Mouse (Mus musculus) right cerebral cortex, adult 18-20 months (tissue): ENCODE measurements at regions not wholly inside any gene's neighbourhood (a gene's known extent, or its start where the extent isn't known, plus 50 kb on each side); places are given as distances from the start of the nearest gene placed in this dataset.

Experiments used
- DNase-seq: peaks from one replicate; pipeline ENCODE4 v3.0.0; 2022; ENCODE audit warnings: mixed read lengths

GRCm38 (mm10) chr9:86961663-86962062, 53.7 kb upstream of the Ripply2 start:
- DNase-seq = peak; percentile 79

DNA sequence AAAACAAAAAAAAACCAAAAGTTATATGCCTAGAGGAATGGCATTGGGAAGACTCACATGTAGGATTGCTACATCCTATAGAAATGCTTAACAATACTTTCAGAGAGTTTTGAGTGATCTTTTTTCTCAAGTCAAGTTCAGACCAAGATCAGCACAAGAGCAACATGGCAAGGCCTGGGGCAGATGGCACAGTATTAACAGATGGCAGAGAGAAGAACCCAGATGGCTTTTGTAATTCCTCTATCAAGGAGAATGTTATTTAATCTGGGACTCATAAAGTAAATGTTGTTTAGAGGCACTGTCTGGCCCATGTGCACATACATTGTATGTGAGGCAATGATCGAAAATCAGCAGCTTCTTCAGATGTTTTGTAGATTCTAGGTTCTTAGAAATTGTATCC, 58.3 kb upstream of the Ripply2 start:
- DNase-seq = no peak

GRCm38 (mm10) chr9:86955720-86956119, 59.6 kb upstream of the Ripply2 start:
- no peak for DNase-seq

GRCm38 (mm10) chr9:86951958-86952509, 63.3 kb upstream of the Ripply2 start:
- DNase-seq = peak; percentile 10

DNA sequence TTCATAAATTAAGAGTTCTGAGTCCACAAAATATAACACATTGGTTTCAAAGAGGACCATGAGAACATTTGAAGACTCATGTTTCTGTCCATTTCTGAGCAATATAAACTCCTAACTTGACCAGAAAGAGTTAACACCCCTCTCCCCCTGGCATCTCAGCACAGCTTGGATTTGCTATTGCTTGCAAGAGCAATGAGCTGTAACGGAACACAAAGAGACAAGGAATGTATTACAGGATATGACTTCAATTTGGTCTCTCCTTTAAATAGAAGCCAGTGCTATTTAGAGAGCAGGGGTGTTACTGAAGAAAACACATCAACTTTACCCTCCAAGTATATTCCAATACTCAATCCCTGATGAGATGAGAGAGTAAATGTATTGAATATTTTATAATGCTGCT, 65.5 kb upstream of the Ripply2 start:
- no peak for DNase-seq

DNA sequence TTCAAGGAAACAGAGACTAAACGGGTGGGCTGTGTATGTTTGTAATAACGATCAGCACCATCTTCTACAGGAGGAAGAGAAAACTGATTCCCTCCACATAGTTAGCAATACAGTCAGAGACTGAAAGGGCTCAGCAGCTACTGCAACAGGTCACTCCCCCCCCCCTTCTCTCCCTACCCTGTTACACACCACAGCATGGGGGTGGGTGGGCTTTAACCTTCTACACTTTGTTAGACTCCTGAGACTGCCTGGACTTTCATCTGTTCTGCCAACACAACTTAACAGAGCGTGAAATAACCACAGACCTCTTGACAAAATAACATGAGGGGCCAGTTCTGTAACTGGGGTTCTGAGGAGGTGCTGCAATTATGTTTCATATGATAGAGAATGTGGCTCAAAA, 50.7 kb upstream of the Snap91 start:
- DNase-seq = no peak
